Mouse (Mus musculus): ENCODE measurements at regions not wholly inside any gene's neighbourhood (a gene's known extent, or its start where the extent isn't known, plus 50 kb on each side); places are given as distances from the start of the nearest gene placed in this dataset.

DNA sequence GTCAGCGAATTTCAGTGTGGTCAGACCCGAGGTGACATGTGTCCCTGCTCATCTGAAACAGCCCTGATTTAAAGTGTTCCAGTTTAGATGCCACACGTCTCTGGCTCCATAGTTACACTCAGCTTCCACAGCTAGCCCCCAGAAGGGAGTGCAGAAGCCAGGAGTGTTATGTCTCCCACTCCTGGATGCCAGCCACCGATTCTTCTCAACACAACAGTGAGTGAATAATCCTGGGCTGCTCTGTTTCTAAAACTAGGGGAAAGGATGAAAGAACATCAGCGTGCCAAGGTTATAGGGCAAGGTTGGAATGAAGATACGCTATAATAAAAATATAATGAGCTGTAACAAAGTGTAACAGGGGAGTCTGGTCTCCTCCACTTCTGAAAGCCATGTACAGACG is 51.5 kb upstream of the Stmnd1 start:
- DNase-seq (ENCODE audit: low read depth) = no peak

GRCm38 (mm10) chr13:46218101-46218701 is 55.3 kb upstream of the Stmnd1 start:
- DNase-seq (ENCODE audit: low read depth) = no peak

DNA sequence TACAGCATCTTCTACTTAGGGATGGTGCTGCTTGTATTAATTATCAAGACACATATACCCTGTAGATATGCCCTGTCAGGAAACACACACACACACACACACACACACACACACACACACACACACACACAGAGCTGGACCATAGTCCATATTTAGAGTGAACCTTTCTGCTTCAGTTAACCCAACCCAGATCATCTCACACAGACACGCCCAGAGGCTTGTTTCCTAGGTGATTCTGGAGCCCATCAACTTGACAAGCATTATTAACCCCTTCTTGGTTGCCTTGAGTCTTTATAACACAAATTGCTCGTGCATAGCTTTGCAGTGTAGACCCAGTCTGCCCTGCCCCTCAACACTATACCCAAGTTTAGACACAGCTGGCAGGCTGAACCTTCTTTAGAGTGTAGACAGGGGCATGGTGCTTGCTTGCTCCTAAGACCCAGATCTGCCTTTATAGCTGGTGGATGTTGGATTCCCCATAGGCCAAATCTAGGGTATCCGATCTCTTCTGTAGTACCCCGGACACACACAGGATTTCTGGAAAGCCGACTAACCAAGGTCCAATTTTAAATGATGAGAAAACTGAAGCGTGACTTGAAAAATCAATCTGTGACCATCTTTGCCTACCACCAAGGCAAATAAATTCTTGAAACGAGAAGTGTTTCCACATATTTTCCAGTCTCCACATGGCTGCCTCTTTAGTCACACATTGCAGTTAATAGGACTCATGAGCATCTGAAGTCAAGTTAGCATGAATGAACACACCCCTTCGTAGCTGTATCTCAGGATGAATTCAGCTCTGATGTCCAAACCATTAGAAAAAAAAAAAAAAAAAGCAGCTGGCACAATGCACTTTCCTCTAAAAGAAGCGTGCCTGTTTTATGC is 56.3 kb upstream of the Stmnd1 start:
- no peak for DNase-seq (ENCODE audit: low read depth)

DNA sequence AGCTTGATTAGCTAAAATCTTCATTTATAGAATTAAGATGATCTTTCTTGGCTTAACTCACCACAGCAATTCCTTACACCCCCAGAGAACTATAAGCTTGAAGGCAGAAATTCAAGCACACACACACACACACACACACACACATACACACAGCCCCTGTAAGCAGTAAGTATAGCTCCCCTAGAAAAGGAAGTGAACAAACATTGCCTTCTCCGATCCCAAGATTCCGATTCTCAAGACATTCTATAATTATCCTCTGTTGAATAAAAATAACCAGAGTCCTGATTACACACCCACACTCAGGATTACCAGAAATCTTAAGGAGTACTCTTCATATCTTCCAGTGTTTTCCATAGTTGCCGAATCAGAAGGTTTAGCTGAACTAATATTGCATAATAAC is 70.0 kb upstream of the Stmnd1 start:
- DNase-seq (ENCODE audit: low read depth) = no peak

DNA sequence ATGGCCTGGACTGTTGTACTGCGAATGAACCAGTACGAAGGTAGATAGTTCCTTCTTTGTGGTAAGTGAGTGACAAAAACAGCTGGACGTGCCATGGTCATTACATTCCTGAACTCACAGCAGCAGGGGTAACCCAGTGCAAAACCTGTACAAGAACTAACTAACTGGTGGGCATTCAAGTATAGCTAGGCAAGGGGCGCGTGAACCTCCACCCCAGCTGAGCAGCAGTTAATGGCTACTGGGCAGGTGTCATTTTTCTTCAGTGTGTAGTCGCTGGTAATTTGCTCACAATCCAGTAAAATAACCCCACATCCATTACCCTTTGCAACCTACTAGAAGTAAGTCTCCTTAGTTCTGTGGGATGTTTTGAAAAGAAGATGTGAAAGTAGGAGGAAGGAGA is 70.9 kb upstream of the Stmnd1 start:
- no peak for DNase-seq (ENCODE audit: low read depth)

GRCm38 (mm10) chr13:46201029-46201599 is 72.4 kb upstream of the Stmnd1 start:
- no peak for DNase-seq (ENCODE audit: low read depth)

DNA sequence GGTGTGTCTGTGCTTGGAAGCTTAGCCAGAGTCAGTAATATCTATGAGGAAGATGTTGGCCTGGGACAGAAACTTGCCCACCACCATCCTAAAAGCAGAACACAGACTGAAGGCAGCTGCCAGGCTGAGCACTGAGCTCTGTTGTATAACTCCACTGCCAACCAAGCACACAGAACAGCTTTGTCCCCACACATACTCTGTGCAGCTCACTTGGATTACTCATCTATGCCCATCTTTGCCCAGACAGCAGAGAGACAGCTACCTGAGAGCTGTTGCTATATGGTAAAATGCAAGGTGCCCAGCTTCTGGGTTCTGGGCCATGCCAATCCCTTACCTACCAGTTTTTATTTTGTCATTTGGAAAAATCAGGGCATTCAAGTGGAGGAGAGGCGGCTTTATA is 80.4 kb upstream of the Stmnd1 start:
- no peak for DNase-seq (ENCODE audit: low read depth)

DNA sequence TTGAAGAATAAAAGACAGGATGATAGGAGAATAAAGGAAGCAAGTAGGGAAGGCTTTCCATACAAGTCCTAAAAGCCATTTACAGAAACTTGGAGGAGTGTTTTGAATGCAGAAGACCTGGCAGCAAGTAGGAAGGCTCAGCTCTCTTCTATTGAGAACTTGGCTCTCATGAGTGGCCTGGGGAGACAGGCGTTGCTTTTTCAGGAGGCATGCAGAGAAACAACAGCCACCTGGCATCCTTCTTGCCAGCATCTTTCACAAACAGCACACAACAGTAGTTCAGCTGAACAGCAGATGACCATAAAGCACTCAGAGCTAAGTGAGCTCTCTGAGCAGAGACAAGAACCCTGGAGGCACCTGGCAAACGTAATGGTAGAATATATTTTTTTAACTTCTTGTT is 83.8 kb upstream of the Stmnd1 start:
- no peak for DNase-seq (ENCODE audit: low read depth)

- no peak for DNase-seq (ENCODE audit: low read depth)
These were observed 90.7 kb upstream of the Stmnd1 start for GRCm38 (mm10) chr13:46182851-46183250.

- no peak for DNase-seq (ENCODE audit: low read depth)
These were observed 92.9 kb upstream of the Stmnd1 start for GRCm38 (mm10) chr13:46180606-46181133.

DNA sequence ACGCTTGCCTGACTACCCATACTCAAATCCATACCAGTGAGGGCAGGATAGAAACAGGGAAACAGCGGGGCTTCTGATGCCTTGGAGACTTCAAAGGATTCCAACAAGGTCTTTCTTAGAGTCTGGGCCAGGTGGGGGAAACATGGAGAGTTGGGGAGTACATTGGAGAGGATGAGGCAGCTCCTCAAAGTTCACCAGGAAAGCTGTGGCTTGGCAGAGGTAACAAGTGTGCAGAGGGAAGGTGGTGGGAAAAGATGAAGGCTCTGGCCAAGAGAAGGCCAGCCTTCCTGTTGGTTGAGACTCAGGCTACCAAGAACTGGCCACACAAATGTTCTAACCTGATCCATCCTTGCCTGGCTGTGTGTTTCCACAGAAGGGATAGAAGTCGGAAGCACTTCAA is 93.6 kb upstream of the Stmnd1 start:
- no peak for DNase-seq (ENCODE audit: low read depth)

DNA sequence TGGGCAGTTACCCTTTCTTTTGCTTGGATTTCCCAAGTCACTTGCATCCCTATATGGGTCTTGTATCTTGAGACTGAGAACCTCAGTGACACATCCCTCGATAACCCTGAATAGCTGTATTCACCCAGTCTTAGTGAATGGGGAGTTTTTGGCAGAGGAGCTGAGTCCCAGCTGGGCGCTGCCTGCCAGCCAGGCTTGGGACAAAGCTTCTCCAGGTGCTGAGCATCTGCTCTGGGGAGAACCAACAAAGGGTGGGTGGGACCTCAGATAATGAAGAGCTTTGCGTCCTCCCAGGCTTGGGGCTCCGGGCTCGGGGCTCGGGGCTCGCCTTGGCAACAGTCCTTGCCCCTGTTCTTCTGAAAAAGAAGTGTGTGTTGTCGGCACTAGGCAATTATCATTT is 100.4 kb upstream of the Stmnd1 start:
- no peak for DNase-seq (ENCODE audit: low read depth)

GRCm38 (mm10) chr13:46162025-46162374 is 111.5 kb upstream of the Stmnd1 start:
- DNase-seq (ENCODE audit: low read depth) = peak; percentile 57

DNA sequence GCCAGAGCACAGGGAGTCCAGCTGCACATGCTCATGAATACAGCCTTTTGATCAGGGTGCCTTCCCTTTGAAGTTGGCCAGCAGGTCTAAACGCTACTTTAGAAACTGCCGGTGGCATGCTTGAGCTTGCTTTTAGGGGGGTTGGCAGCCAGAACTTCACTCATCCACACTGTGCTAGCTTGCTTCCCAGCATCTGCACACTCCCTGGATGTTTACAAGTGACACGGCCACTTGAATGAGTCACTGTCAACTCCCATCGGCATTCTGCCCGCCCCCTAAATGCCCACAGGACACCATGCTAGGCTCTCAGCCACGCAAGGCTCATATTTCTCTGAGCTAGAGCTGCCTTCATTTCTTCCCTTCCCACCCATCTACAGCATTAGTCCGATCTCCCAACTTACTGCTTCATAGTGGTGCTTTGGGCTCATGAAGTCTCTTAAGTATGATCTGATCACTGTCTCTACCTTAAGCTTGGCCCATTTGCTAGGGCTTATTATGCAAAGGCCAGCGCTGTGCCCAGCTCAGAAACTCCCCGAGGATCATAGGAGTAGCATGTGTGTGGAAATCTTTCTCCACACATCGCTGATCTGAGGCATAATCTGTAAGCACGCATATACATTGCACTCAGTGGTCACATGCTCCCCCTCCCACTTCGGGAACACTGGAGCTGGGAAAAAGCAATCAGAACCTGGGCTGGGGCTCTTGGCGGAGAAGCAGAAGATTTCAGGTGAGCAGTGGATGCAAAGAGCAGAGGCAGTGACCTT is 112.1 kb upstream of the Stmnd1 start:
- no peak for DNase-seq (ENCODE audit: low read depth)

- DNase-seq (ENCODE audit: low read depth) = peak; percentile 7
These were observed 114.2 kb upstream of the Stmnd1 start for GRCm38 (mm10) chr13:46159354-46159753.

- DNase-seq (ENCODE audit: low read depth) = no peak
These were observed 120.0 kb upstream of the Stmnd1 start for GRCm38 (mm10) chr13:46153282-46154260.

DNA sequence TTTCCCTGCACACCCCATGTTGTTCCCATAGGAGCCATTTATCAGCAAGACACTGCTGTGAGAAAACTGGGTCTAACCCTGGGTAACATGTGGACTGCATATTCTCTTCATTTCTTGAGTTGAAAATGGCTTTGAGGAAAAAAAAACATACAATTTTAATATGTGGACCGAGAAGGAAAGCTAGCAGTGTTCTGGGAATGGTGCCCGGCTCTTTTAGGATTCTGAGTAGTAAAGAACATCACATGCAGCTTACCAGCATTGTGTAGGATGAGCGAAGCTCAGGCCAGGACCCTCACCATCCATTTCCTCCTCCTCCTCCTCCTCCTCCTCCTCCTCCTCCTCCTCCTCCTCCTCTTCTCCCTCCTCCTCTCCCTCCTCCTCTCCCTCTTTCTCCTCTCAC is 133.5 kb upstream of the Stmnd1 start:
- DNase-seq (ENCODE audit: low read depth) = no peak

DNA sequence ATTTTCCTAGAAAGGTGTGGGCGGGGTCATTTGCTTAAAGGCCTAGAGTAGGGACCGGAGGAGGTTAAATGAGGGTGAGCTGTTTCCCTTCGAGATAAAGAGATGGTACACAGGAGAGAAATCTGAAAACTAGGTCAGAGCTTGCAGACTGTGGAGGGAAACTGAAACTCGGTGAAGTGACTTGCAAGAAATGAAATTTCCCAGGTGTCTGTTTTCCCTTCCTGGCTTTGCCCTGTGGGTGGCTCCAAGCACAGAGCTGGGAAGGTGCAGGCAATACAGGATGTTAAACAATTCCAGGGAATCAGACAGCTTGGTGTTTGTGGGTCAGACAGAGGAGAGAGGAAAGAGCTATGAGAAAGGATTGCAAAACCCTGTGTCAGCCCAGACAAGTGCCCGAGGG is 134.3 kb upstream of the Stmnd1 start:
- no peak for DNase-seq (ENCODE audit: low read depth)

DNA sequence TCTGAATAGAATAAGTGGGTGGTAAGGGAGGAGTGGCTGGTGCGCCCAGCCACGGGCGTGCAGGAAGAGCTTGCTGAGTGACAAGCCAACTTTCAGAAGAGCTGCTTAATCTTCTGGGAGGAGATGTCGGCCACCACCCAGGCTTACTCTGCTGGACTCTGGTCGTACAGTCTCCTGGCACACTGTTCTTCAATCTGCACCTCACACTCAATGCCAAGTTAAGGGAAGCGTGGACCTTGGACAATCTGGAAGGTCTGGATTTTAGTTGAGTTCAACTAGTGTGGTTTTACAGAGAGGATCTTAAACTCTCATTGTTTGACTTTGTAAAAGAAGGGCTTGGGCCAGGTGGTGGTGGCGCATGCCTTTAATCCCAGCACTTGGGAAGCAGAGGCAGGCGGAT is 138.1 kb upstream of the Stmnd1 start:
- DNase-seq (ENCODE audit: low read depth) = no peak

- no peak for DNase-seq (ENCODE audit: low read depth)
These were observed 144.2 kb upstream of the Stmnd1 start for GRCm38 (mm10) chr13:46129236-46129855.

- DNase-seq (ENCODE audit: low read depth) = no peak
These were observed 150.1 kb upstream of the Stmnd1 start for GRCm38 (mm10) chr13:46123446-46123845.
